Mouse (Mus musculus): ENCODE measurements at regions not wholly inside any gene's neighbourhood (a gene's known extent, or its start where the extent isn't known, plus 50 kb on each side); places are given as distances from the start of the nearest gene placed in this dataset.

DNA sequence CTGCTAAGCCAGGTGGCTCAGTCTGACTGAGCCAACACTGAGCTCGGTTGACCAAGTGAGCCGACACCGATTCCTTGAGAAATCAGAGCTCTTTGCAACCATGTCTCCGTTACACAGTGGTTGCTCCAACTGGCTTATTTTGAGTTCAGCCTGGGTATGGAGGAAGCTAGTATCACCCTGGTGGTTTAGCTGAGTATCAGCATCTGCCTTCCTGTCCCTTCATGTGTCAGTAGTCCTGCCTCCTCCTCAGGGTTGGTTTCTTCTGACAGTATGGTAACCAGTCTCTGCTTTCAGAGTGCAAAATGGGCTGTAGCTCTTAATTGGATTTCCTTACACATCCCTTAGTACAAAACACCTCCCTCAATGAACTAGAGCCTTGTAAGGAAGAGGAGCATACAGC lies 66.2 kb upstream of the Foxn3 start:
- no peak for TF ChIP-seq POLR2A (IDR thresholded peaks at IDR 0.05; ENCODE audit: extremely low read depth, insufficient read depth, low read length)
- no peak for TF ChIP-seq CTCF (IDR thresholded peaks at IDR 0.05; ENCODE audit: extremely low read depth, insufficient read depth, low read length)

Measured in cortical plate, adult 2 months (tissue).